Mouse (Mus musculus) hindbrain, embryonic 12.5 days (tissue): ENCODE results near the gene Zc3h6. TPM values are rescaled to one million over a fixed set of nuclear protein-coding genes. Genes with fewer than 3 reads are reported as not detected.
A peak's percentile ranks its signal among the peaks of the same experiment; 100 is the strongest.
"Not testable (repeated sequence)": the region's sequence is repeated elsewhere in the genome, so short reads cannot be mapped to it uniquely, and the experiment has no call there.

ENCODE experiments used
- ATAC-seq: fragments of 200-750 bp; cut with Nextera tagmentation; 2 replicates; pipeline ENCODE4 v1.8.0; 2017; ENCODE audit warnings: moderate TSS enrichment; ENCODE audit not compliant: low FRiP score
- H3K27ac ChIP-seq: fragments of 300-500 bp; sonication (generic); 2 replicates; pipeline ENCODE4 v1.5.1; 2016; ENCODE audit warnings: mild to moderate bottlenecking
- H3K27me3 ChIP-seq: fragments of 300-500 bp; sonication (generic); 2 replicates; pipeline ENCODE4 v1.6.1; 2016; ENCODE audit warnings: mild to moderate bottlenecking
- H3K36me3 ChIP-seq: fragments of 300-500 bp; sonication (generic); 2 replicates; pipeline ENCODE4 v1.6.1; 2016; ENCODE audit warnings: mild to moderate bottlenecking
- H3K4me1 ChIP-seq: fragments of 300-500 bp; sonication (generic); 2 replicates; pipeline ENCODE4 v1.6.1; 2016
- H3K4me2 ChIP-seq: fragments of 300-500 bp; sonication (generic); replicated peaks from 2 replicates; pipeline ENCODE4 v1.6.1; 2016; ENCODE audit warnings: mild to moderate bottlenecking
- H3K4me3 ChIP-seq: fragments of 300-500 bp; sonication (generic); 2 replicates; pipeline ENCODE4 v1.5.1; 2016; ENCODE audit warnings: mild to moderate bottlenecking
- H3K9ac ChIP-seq: fragments of 300-500 bp; sonication (generic); 2 replicates; pipeline ENCODE4 v1.6.1; 2016; ENCODE audit warnings: mild to moderate bottlenecking, moderate library complexity
- H3K9me3 ChIP-seq: fragments of 300-500 bp; sonication (generic); replicated peaks from 2 replicates; pipeline ENCODE4 v1.6.1; 2016; ENCODE audit warnings: mild to moderate bottlenecking
- WGBS: fragments of 180-500 bp; shearing (Covaris S2); methylation state at CpG from one replicate; pipeline ENCODE4 v1.1.7; 2016; 5-methylcytosine and 5-hydroxymethylcytosine counted together
- polyA plus RNA-seq: library from polyadenylated mRNA; unstranded; fragments of >200 nt; fragmentation: Nextera tagmentation; extraction: Ambion mirVana; gene quantifications from 2 replicates; pipeline ENCODE4 v1.2.1, GENCODE M21; 2016

The Zc3h6 gene
- polyA plus RNA-seq, 1 experiment from 2014 or later: 3.4 TPM

DNA sequence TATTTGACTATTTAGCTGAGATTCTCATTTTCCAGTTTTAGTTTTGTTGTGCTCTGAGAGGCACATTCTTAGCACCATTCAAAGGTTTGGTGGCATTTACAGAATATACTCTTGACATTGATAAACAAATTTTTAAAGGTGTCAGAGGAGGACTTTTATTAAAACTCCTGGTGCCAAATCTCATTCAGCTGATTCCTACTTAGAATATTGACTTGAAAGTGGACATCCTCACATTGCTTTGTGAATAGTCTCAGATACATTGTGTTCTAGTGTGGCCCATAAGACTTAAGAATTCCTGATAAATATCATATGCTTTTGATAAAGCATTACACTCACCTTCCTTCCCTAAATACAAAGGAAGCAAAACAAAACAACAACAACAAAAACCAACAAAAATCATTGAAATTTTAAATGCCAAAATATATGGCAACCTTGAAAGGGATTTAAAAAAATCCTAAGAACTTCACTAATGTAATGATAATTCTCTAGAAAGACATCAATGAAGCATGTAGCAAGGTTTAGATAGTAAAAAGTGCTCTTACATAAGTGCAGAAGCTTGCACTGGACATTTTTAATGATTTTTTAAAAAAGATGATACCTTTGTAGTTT lies 1.4 kb downstream of the Zc3h6 start:
- no peak for ATAC-seq
- Histone ChIP-seq H3K27ac (peak overlapping the region; percentile 100), H3K27me3 (no peaks in the 10 kb centered on the region), H3K4me3 (peak overlapping the region; percentile 92), H3K4me1 (peaks cover 8% of the 10 kb centered on the region), H3K9me3 (no peaks in the 10 kb centered on the region), H3K9ac (peak overlapping the region; percentile 51), H3K36me3 (no peaks in the 10 kb centered on the region), H3K4me2 (peak overlapping the region; percentile 51)

DNA sequence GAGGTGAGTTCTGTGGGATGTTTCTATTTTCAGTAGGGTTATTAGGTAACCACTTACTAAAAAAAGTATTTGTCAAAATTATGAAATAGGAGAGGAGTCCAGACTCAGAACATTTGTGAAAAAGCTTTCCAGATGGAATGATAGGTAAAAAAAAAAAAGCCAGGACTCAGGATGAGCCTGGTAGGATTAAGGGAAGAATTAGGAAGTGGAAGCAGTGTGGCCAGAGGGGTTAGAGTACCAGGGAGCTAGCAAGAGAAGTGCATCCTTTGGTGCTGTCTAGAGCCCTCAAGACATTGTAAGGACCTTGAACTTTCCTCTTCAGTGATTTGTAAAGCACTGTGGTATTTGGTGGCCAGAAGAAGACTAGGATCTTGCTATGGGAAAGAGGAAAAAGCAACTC lies 5.1 kb downstream of the Zc3h6 start:
- H3K9ac ChIP-seq: no peak overlapping the region
- no peak overlapping the region for H3K4me3 ChIP-seq
- H3K4me2 ChIP-seq: no peak overlapping the region
- H3K4me1 ChIP-seq: no peaks in the 10 kb centered on the region
- H3K9me3 ChIP-seq: no peaks in the 10 kb centered on the region
- H3K27ac ChIP-seq: no peak overlapping the region
- no peak for ATAC-seq
- H3K27me3 ChIP-seq: no peaks in the 10 kb centered on the region
- no peaks in the 10 kb centered on the region for H3K36me3 ChIP-seq

DNA sequence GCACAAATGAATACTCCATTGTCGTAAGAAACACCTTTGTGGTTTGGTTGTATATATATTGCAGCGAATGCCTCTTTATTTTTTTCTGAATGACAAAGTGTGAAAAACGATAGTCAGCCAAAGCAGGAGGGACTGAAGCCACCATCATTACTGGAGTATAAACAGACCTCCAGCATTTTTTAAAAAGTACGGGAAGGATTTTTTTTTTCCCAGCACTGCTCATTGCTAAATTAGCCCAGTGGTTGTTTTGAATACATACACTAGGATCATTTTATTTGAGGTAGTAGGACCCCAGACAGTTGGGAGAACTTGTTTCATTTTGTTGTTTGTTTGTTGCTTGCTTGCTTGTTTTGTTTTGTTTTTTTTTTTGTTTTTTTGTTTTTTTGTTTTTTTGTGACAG lies 8.4 kb downstream of the Zc3h6 start:
- no peaks in the 10 kb centered on the region for H3K9me3 ChIP-seq
- H3K4me1 ChIP-seq: no peaks in the 10 kb centered on the region
- 87% methylated on average over 4 of the region's 4 CpGs for WGBS
- H3K4me3 ChIP-seq: no peak overlapping the region
- no peaks in the 10 kb centered on the region for H3K27me3 ChIP-seq
- no peaks in the 10 kb centered on the region for H3K36me3 ChIP-seq
- no peak overlapping the region for H3K27ac ChIP-seq
- no peak overlapping the region for H3K9ac ChIP-seq
- no peak for ATAC-seq
- no peak overlapping the region for H3K4me2 ChIP-seq

- no peaks in the 10 kb centered on the region for H3K9me3 ChIP-seq
- ATAC-seq: no peak
- H3K4me1 ChIP-seq: peaks cover 3% of the 10 kb centered on the region; the same call in 1 of the 2 replicates
- no peak overlapping the region for H3K4me3 ChIP-seq
- H3K9ac ChIP-seq: no peak overlapping the region
- no peaks in the 10 kb centered on the region for H3K27me3 ChIP-seq
- 91% methylated on average over 3 of the region's 3 CpGs for whole genome bisulfite sequencing
- no peak overlapping the region for H3K27ac ChIP-seq
- no peak overlapping the region for H3K4me2 ChIP-seq
- H3K36me3 ChIP-seq: no peaks in the 10 kb centered on the region
Observed at GRCm38 (mm10) chr2:128984746-128985145, 17.5 kb downstream of the Zc3h6 start.

GRCm38 (mm10) chr2:129004872-129005271 lies 37.7 kb downstream of the Zc3h6 start:
- Histone ChIP-seq H3K9ac (no peak overlapping the region), H3K36me3 (no peaks in the 10 kb centered on the region), H3K4me3 (no peak overlapping the region), H3K27ac (no peak overlapping the region), H3K4me2 (no peak overlapping the region), H3K27me3 (no peaks in the 10 kb centered on the region), H3K4me1 (no peaks in the 10 kb centered on the region), H3K9me3 (no peaks in the 10 kb centered on the region)
- no peak for ATAC-seq

- Histone ChIP-seq H3K9ac (no peak overlapping the region), H3K36me3 (no peaks in the 10 kb centered on the region), H3K27ac (no peak overlapping the region), H3K4me3 (no peak overlapping the region), H3K9me3 (no peaks in the 10 kb centered on the region), H3K4me1 (no peaks in the 10 kb centered on the region), H3K4me2 (no peak overlapping the region), H3K27me3 (no peaks in the 10 kb centered on the region)
- no peak for ATAC-seq
- WGBS: 78% methylated on average over 4 of the region's 4 CpGs
Observed at GRCm38 (mm10) chr2:129006194-129006749, 39.1 kb downstream of the Zc3h6 start.

DNA sequence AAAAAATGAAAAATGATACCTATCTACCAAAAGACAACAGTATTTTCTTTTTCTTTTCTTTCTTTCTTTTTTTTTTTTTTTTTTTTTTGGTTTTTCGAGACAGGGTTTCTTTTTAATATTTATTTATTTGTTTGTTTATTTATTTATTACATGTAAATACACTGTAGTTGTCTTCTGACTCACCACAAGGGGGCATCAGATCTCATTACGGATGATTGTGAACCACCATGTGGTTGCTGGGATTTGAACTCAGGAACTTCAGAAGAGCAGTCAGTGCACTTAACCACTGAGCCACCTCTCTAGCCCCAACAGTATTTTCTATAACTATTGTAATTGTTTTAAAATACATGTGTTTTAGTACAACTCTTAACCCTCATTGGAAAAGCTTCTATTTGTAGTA lies 41.7 kb downstream of the Zc3h6 start:
- H3K36me3 ChIP-seq, H3K27me3 ChIP-seq, ATAC-seq, H3K4me3 ChIP-seq, H3K9ac ChIP-seq, H3K9me3 ChIP-seq, H3K4me1 ChIP-seq, H3K4me2 ChIP-seq, H3K27ac ChIP-seq: not testable (repeated sequence)
- 82% methylated on average over 2 of the region's 2 CpGs for WGBS

DNA sequence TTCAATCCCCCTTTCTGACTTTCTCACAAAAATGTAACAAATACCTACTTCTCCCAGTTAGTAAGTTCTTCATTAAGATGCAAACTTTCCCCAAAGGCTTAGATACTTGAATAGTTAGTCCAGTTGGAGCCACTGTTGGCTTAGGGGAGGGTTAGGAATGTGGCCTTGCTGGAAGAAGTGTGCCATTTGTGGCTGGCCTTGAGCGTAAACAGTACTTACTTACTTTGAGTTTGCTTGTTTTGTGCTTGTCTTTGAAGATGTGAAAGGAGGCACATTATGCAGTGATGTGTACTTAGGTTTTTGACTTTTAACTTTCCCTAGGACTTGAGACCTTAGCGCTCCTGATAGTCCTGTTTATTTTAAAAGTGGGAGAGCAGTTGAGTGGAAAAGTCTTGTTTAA lies 52.9 kb downstream of the Zc3h6 start:
- H3K4me2 ChIP-seq: no peak overlapping the region
- 84% methylated on average over 2 of the region's 2 CpGs for WGBS
- no peak overlapping the region for H3K4me3 ChIP-seq
- no peaks in the 10 kb centered on the region for H3K9me3 ChIP-seq
- H3K27me3 ChIP-seq: no peaks in the 10 kb centered on the region
- H3K27ac ChIP-seq: no peak overlapping the region
- no peak for ATAC-seq
- no peak overlapping the region for H3K9ac ChIP-seq
- peaks cover 7% of the 10 kb centered on the region for H3K36me3 ChIP-seq
- H3K4me1 ChIP-seq: no peaks in the 10 kb centered on the region

- Histone ChIP-seq H3K4me3 (no peak overlapping the region), H3K4me2 (no peak overlapping the region), H3K9me3 (no peaks in the 10 kb centered on the region), H3K9ac (no peak overlapping the region), H3K27me3 (no peaks in the 10 kb centered on the region), H3K36me3 (no peaks in the 10 kb centered on the region; the same call in 1 of the 2 replicates), H3K27ac (no peak overlapping the region), H3K4me1 (no peaks in the 10 kb centered on the region)
- 82% methylated on average over 9 of the region's 9 CpGs for whole genome bisulfite sequencing
- ATAC-seq: no peak
Observed at GRCm38 (mm10) chr2:129024820-129025219, 57.6 kb downstream of the Zc3h6 start.

DNA sequence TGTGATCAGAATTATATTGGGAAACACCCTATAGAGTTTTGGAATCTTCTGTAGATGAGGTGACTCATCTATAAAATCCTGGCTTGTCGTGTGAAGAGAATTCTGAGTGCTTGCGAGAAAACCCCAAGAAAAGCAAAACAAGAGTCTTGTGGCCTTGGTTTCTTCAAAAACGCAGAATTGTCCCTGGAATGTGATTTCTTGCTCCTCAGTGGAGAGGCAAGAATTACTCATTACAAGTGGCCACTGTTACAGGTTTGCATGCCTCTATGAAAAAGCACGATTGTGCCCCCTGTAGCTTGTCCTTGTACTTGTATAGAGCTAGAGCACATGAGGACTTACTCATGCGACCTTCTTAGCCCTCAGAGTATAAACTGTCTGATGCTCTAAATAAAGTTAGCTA lies 68.2 kb downstream of the Zc3h6 start:
- no peak overlapping the region for H3K27ac ChIP-seq
- no peaks in the 10 kb centered on the region for H3K36me3 ChIP-seq
- no peak overlapping the region for H3K9ac ChIP-seq
- H3K27me3 ChIP-seq: peaks cover 34% of the 10 kb centered on the region
- 79% methylated on average over 5 of the region's 5 CpGs for WGBS
- H3K4me2 ChIP-seq: no peak overlapping the region
- no peaks in the 10 kb centered on the region for H3K9me3 ChIP-seq
- no peak overlapping the region for H3K4me3 ChIP-seq
- peaks cover 8% of the 10 kb centered on the region for H3K4me1 ChIP-seq
- ATAC-seq: no peak

- Histone ChIP-seq H3K27me3 (peaks cover 40% of the 10 kb centered on the region), H3K9ac (peak overlapping the region; percentile 64), H3K4me1 (peaks cover 8% of the 10 kb centered on the region), H3K9me3 (no peaks in the 10 kb centered on the region), H3K4me2 (peak overlapping the region; percentile 94), H3K4me3 (peak overlapping the region; percentile 49), H3K36me3 (no peaks in the 10 kb centered on the region), H3K27ac (no peak overlapping the region)
- peak; percentile 33; the same call in 1 of the 2 replicates for ATAC-seq
- 34% methylated on average over 15 of the region's 15 CpGs for WGBS
Observed at GRCm38 (mm10) chr2:129038426-129038936, 71.3 kb downstream of the Zc3h6 start.

- peak overlapping the region; percentile 94 for H3K4me2 ChIP-seq
- 2% methylated on average over 61 of the region's 62 CpGs for WGBS
- ATAC-seq: peak; percentile 81
- no peaks in the 10 kb centered on the region for H3K36me3 ChIP-seq
- no peak overlapping the region for H3K27ac ChIP-seq
- H3K9ac ChIP-seq: peak overlapping the region; percentile 64
- H3K27me3 ChIP-seq: peaks cover 40% of the 10 kb centered on the region
- H3K4me1 ChIP-seq: peaks cover 8% of the 10 kb centered on the region
- H3K9me3 ChIP-seq: no peaks in the 10 kb centered on the region
- peak overlapping the region; percentile 49 for H3K4me3 ChIP-seq
Observed at GRCm38 (mm10) chr2:129038937-129039631, 71.9 kb downstream of the Zc3h6 start.

- no peak for ATAC-seq
- H3K27me3 ChIP-seq: peaks cover 40% of the 10 kb centered on the region
- H3K27ac ChIP-seq: no peak overlapping the region
- H3K4me3 ChIP-seq: no peak overlapping the region
- H3K4me2 ChIP-seq: no peak overlapping the region
- no peak overlapping the region for H3K9ac ChIP-seq
- H3K36me3 ChIP-seq: no peaks in the 10 kb centered on the region
- no peaks in the 10 kb centered on the region for H3K9me3 ChIP-seq
- 38% methylated on average over 6 of the region's 6 CpGs for WGBS
- H3K4me1 ChIP-seq: peaks cover 8% of the 10 kb centered on the region
Observed at GRCm38 (mm10) chr2:129040567-129040966, 73.4 kb downstream of the Zc3h6 start.
